Mouse (Mus musculus) G1E (cell line): ENCODE results near the gene Boc. TPM values are rescaled to one million over a fixed set of nuclear protein-coding genes. Genes with fewer than 3 reads are reported as not detected.

ENCODE experiments used
- ATAC-seq: 2 replicates; pipeline ENCODE4 v1.8.0; 2016; ENCODE audit warnings: mild to moderate bottlenecking; ENCODE audit not compliant: insufficient number of reproducible peaks, poor library complexity, low FRiP score, severe bottlenecking; ENCODE audit errors: extremely low read depth
- DNase-seq: peaks from one replicate; pipeline ENCODE4 v3.0.0; 2012; ENCODE audit warnings: low spot score
- H3K27me3 ChIP-seq: 2 replicates; pipeline ENCODE4 v1.6.1; 2012; ENCODE audit warnings: mild to moderate bottlenecking, low read length, inconsistent platforms; ENCODE audit not compliant: insufficient read depth
- H3K36me3 ChIP-seq: replicated peaks from 2 replicates; pipeline ENCODE3; 2012; ENCODE audit warnings: mild to moderate bottlenecking, inconsistent platforms
- H3K4me1 ChIP-seq: 2 replicates; pipeline ENCODE4 v1.6.1; 2012; ENCODE audit warnings: low read depth, low read length, inconsistent platforms, mixed read lengths; ENCODE audit not compliant: insufficient read depth
- H3K4me3 ChIP-seq: 2 replicates; pipeline ENCODE4 v1.5.1; 2012; ENCODE audit warnings: low read depth, mild to moderate bottlenecking, inconsistent platforms, low read length, moderate library complexity, mixed read lengths
- H3K9me3 ChIP-seq: replicated peaks from 2 replicates; pipeline ENCODE4 v1.6.1; 2012; ENCODE audit warnings: inconsistent platforms
- CTCF ChIP-seq: IDR thresholded peaks from 2 replicates; pipeline ENCODE4 v1.5.1; 2012; ENCODE audit warnings: low read depth, low read length, inconsistent platforms, mixed read lengths
- GATA1 ChIP-seq: IDR thresholded peaks from 2 replicates; pipeline ENCODE4 v1.6.1; 2012; ENCODE audit warnings: borderline replicate concordance, low read length, inconsistent platforms, mixed read lengths
- GATA2 ChIP-seq: IDR thresholded peaks from 2 replicates; pipeline ENCODE4 v1.6.1; 2012; ENCODE audit warnings: low read depth, low read length, inconsistent platforms, borderline replicate concordance
- POLR2AphosphoS5 ChIP-seq: IDR thresholded peaks from 2 replicates; pipeline ENCODE4 v1.6.1; 2012; ENCODE audit warnings: low read depth, low read length, inconsistent platforms; ENCODE audit not compliant: insufficient replicate concordance
- TAL1 ChIP-seq: conservative IDR thresholded peaks from 2 replicates; pipeline ENCODE4 v1.6.1; 2012; ENCODE audit warnings: low read depth, low read length, inconsistent platforms, mixed read lengths
- polyA plus RNA-seq: library from polyadenylated mRNA; stranded (reverse); fragments of >175 nt; gene quantifications from 2 replicates; pipeline ENCODE4 v1.2.3, GENCODE M21; 2012
- total RNA-seq, 2 experiments: library from RNA; stranded (forward) in 1 of 2; stranded (reverse) in 1 of 2; fragments of 200-1000 nt in 1 of 2; fragments of >200 nt in 1 of 2; fragmentation: Nextera tagmentation in 1 of 2; gene quantifications; 2 replicates each; pipeline ENCODE4 v1.2.3; 2014 to 2017

Gene Boc
- total and polyA plus RNA-seq, 3 experiments, result not detected

- no peak for DNase-seq
- H3K27me3 ChIP-seq, result peaks cover 7% of the 10 kb centered on the region; the same call in 1 of the 2 replicates
- no peak overlapping the region for H3K4me3 ChIP-seq
- ATAC-seq, result no peak
- no peaks in the 10 kb centered on the region for H3K36me3 ChIP-seq
- no peaks in the 10 kb centered on the region for H3K4me1 ChIP-seq
- no peaks in the 10 kb centered on the region for H3K9me3 ChIP-seq
- TF ChIP-seq CTCF, result no peak
- TF ChIP-seq GATA2, result no peak
These were observed 4.8 kb downstream of the Boc start for GRCm38 (mm10) chr16:44553861-44554260.

GRCm38 (mm10) chr16:44552726-44553125 lies 6.0 kb downstream of the Boc start:
- DNase-seq (no peak), ATAC-seq (no peak)
- no peaks in the 10 kb centered on the region for H3K36me3 ChIP-seq
- no peaks in the 10 kb centered on the region for H3K9me3 ChIP-seq
- TF ChIP-seq GATA2, result no peak
- no peaks in the 10 kb centered on the region for H3K4me1 ChIP-seq
- no peak overlapping the region for H3K4me3 ChIP-seq
- H3K27me3 ChIP-seq, result peaks cover 7% of the 10 kb centered on the region; the same call in 1 of the 2 replicates

GRCm38 (mm10) chr16:44552036-44552435 lies 6.7 kb downstream of the Boc start:
- Histone ChIP-seq H3K27me3 (peaks cover 7% of the 10 kb centered on the region; the same call in 1 of the 2 replicates), H3K4me3 (no peak overlapping the region), H3K4me1 (no peaks in the 10 kb centered on the region), H3K9me3 (no peaks in the 10 kb centered on the region), H3K36me3 (no peaks in the 10 kb centered on the region)
- TF ChIP-seq GATA1 (no peak), CTCF (no peak), TAL1 (no peak), POLR2AphosphoS5 (no peak), GATA2 (no peak)
- ATAC-seq (no peak), DNase-seq (no peak)

GRCm38 (mm10) chr16:44551491-44551890 lies 7.2 kb downstream of the Boc start:
- H3K9me3 ChIP-seq, result no peaks in the 10 kb centered on the region
- no peak overlapping the region for H3K4me3 ChIP-seq
- H3K4me1 ChIP-seq, result no peaks in the 10 kb centered on the region
- H3K27me3 ChIP-seq, result peaks cover 7% of the 10 kb centered on the region; the same call in 1 of the 2 replicates
- ATAC-seq (no peak), DNase-seq (no peak)
- H3K36me3 ChIP-seq, result no peaks in the 10 kb centered on the region
- no peak for TF ChIP-seq POLR2AphosphoS5
- no peak for TF ChIP-seq GATA1
- no peak for TF ChIP-seq TAL1
- no peak for TF ChIP-seq CTCF
- no peak for TF ChIP-seq GATA2

- DNase-seq (no peak), ATAC-seq (no peak)
- Histone ChIP-seq H3K27me3 (peaks cover 7% of the 10 kb centered on the region; the same call in 1 of the 2 replicates), H3K9me3 (no peaks in the 10 kb centered on the region), H3K4me1 (no peaks in the 10 kb centered on the region), H3K4me3 (no peak overlapping the region), H3K36me3 (no peaks in the 10 kb centered on the region)
- no peak for TF ChIP-seq POLR2AphosphoS5
- TF ChIP-seq GATA2, result no peak
- TF ChIP-seq GATA1, result no peak
- no peak for TF ChIP-seq TAL1
- no peak for TF ChIP-seq CTCF
These were observed 7.9 kb downstream of the Boc start for GRCm38 (mm10) chr16:44550843-44551242.

- H3K27me3 ChIP-seq, result peaks cover 7% of the 10 kb centered on the region; the same call in 1 of the 2 replicates
- DNase-seq (no peak), ATAC-seq (no peak)
- no peak overlapping the region for H3K4me3 ChIP-seq
- TF ChIP-seq TAL1 (no peak), GATA1 (no peak), POLR2AphosphoS5 (no peak), GATA2 (no peak), CTCF (no peak)
- no peaks in the 10 kb centered on the region for H3K36me3 ChIP-seq
- no peaks in the 10 kb centered on the region for H3K9me3 ChIP-seq
- H3K4me1 ChIP-seq, result no peaks in the 10 kb centered on the region
These were observed 8.6 kb downstream of the Boc start for GRCm38 (mm10) chr16:44549867-44550679.
